Mouse (Mus musculus): ENCODE data around the gene Mcm9. TPM values are rescaled to one million over a fixed set of nuclear protein-coding genes. Genes with fewer than 3 reads are reported as not detected.
"Not testable (repeated sequence)": the region's sequence is repeated elsewhere in the genome, so short reads cannot be mapped to it uniquely, and the experiment has no call there.

Gene Mcm9
- polyA plus RNA-seq, 1 experiment = 2.7 TPM

GRCm38 (mm10) chr10:53505069-53505468 lies 125.2 kb downstream of the Mcm9 start:
- TF ChIP-seq POLR2A (IDR thresholded peaks at IDR 0.05; ENCODE audit: borderline replicate concordance, extremely low read depth, low read depth, low read length) (no peak), CTCF (IDR thresholded peaks at IDR 0.05; ENCODE audit: insufficient read depth, low read length) (no peak)
- Histone ChIP-seq H3K4me1 (ENCODE audit: control insufficient read depth, insufficient read depth, low read length) (peaks cover 5% of the 10 kb centered on the region), H3K4me3 (replicated peaks; ENCODE audit: extremely low read depth, low read depth, low read length) (no peak overlapping the region)
- no peak for DNase-seq
- 63% methylated on average over 3 of the region's 3 CpGs for WGBS

- H3K4me1 ChIP-seq (ENCODE audit: control insufficient read depth, insufficient read depth, low read length) = peaks cover 5% of the 10 kb centered on the region; the same call in 1 of the 2 replicates
- no peak overlapping the region for H3K4me3 ChIP-seq (replicated peaks; ENCODE audit: extremely low read depth, low read depth, low read length)
- TF ChIP-seq CTCF (IDR thresholded peaks at IDR 0.05; ENCODE audit: insufficient read depth, low read length) = no peak
- no peak for TF ChIP-seq POLR2A (IDR thresholded peaks at IDR 0.05; ENCODE audit: borderline replicate concordance, extremely low read depth, low read depth, low read length)
- WGBS = 52% methylated on average over 21 of the region's 21 CpGs
- DNase-seq = no peak
These were observed 127.1 kb downstream of the Mcm9 start for GRCm38 (mm10) chr10:53502875-53503816.

GRCm38 (mm10) chr10:53502471-53502870 lies 127.8 kb downstream of the Mcm9 start:
- no peak for DNase-seq
- TF ChIP-seq POLR2A (IDR thresholded peaks at IDR 0.05; ENCODE audit: borderline replicate concordance, extremely low read depth, low read depth, low read length) (no peak), CTCF (IDR thresholded peaks at IDR 0.05; ENCODE audit: insufficient read depth, low read length) (no peak)
- 90% methylated on average over 13 of the region's 13 CpGs for WGBS
- Histone ChIP-seq H3K4me3 (replicated peaks; ENCODE audit: extremely low read depth, low read depth, low read length) (no peak overlapping the region), H3K4me1 (ENCODE audit: control insufficient read depth, insufficient read depth, low read length) (peaks cover 5% of the 10 kb centered on the region; the same call in 1 of the 2 replicates)

GRCm38 (mm10) chr10:53499518-53499917 lies 130.7 kb downstream of the Mcm9 start:
- peak; percentile 20 for DNase-seq
- Histone ChIP-seq H3K4me3 (replicated peaks; ENCODE audit: extremely low read depth, low read depth, low read length) (no peak overlapping the region), H3K4me1 (ENCODE audit: control insufficient read depth, insufficient read depth, low read length) (no peaks in the 10 kb centered on the region)
- TF ChIP-seq CTCF (IDR thresholded peaks at IDR 0.05; ENCODE audit: insufficient read depth, low read length) = 0 out of 2 replicates have a peak, but pooled peaks have one; percentile 15
- no peak for TF ChIP-seq POLR2A (IDR thresholded peaks at IDR 0.05; ENCODE audit: borderline replicate concordance, extremely low read depth, low read depth, low read length)

GRCm38 (mm10) chr10:53495349-53495748 lies 134.9 kb downstream of the Mcm9 start:
- not testable (repeated sequence) for DNase-seq; H3K4me1 ChIP-seq (ENCODE audit: control insufficient read depth, insufficient read depth, low read length); H3K4me3 ChIP-seq (replicated peaks; ENCODE audit: extremely low read depth, low read depth, low read length)
- WGBS = 93% methylated on average over 3 of the region's 3 CpGs

- Histone ChIP-seq H3K4me1 (ENCODE audit: control insufficient read depth, insufficient read depth, low read length) (no peaks in the 10 kb centered on the region), H3K4me3 (replicated peaks; ENCODE audit: extremely low read depth, low read depth, low read length) (no peak overlapping the region)
- TF ChIP-seq POLR2A (IDR thresholded peaks at IDR 0.05; ENCODE audit: borderline replicate concordance, extremely low read depth, low read depth, low read length) (no peak), CTCF (IDR thresholded peaks at IDR 0.05; ENCODE audit: insufficient read depth, low read length) (no peak)
- 90% methylated on average over 13 of the region's 13 CpGs for WGBS
- DNase-seq = no peak
These were observed 136.3 kb downstream of the Mcm9 start for GRCm38 (mm10) chr10:53493954-53494353.

Other genes with a start within 250 kb of the Mcm9 start
- gene Asf1a, start 33.7 kb downstream of the Mcm9 start, polyA plus RNA-seq (2012; rRNA removed) = 4.0 and 5.1 TPM in 2 replicates
- 2.8 and 4.1 TPM in 2 replicates for gene Fam184a, start 120.7 kb upstream of the Mcm9 start, polyA plus RNA-seq (2012; rRNA removed)